19 mouse cellular contexts compared by ENCODE assay signal in genomic region chr5:4067203-4067602, GRCm38 (mm10). TPM values are rescaled to one million over a fixed set of nuclear protein-coding genes. Genes with fewer than 3 reads are reported as not detected.
A peak's percentile ranks its signal among the peaks of the same experiment; 100 is the strongest.
DNase-seq lines count a peak whose midpoint lies in the region; ATAC-seq and TF ChIP-seq lines count a peak whose summit lies in the region.
"Had no signal": no experiment of that assay in that cellular context is flagged by ENCODE, and none has a peak within 500 bp of the region (broad histone marks: within the 10 kb centered on the region; RNA-seq: fewer than 3 reads in every experiment).

No protein-coding gene starts in this region.

- intact Hi-C loops in gastrocnemius, adult 2 months (cut with DNase I) = loop anchor here (10.0 kb wide), 1 partner anchor 252 kb away; no protein-coding TSS in a partner anchor

- H3K9me3 ChIP-seq in heart, embryonic 15.5 days (replicated peaks) = no peaks in the 10 kb centered on the region
- H3K9me3 ChIP-seq: embryonic facial prominence, embryonic 12.5 days; limb, embryonic 12.5 days; midbrain, embryonic 15.5 days had no signal

- WGBS in kidney, adult 2 months = 50% methylated on average over 3 of the region's 3 CpGs
- WGBS in heart, embryonic 15.5 days = 50% methylated on average over 3 of the region's 3 CpGs

- DNase-seq in gastrocnemius, adult 2 months = no peak
- no peak for DNase-seq in gastrocnemius, adult 8-10 months (ENCODE audit: low spot score in 2 of 2)
- DNase-seq in kidney, adult 2 months = peak; percentile 16
- DNase-seq in kidney, postnatal 25 days = no peak
- DNase-seq in heart, postnatal 4 days = peak; percentile 32
- DNase-seq in urinary bladder, postnatal 4 days (ENCODE audit: low spot score in 2 of 2) = no peak
- no peak for DNase-seq in cerebellum, adult 8-10 months
- DNase-seq: B cell, adult 2 months; cerebellum, postnatal 10 days; gastrocnemius, postnatal 10 days; kidney, adult 11 months; thymus, postnatal 14 days had no signal

- TF ChIP-seq CTCF in gastrocnemius, adult 2 months (IDR thresholded peaks at IDR 0.05) = no peak
- TF ChIP-seq CTCF in kidney, adult 2 months (conservative IDR thresholded peaks at IDR 0.05; ENCODE audit: insufficient read depth, insufficient read length, low read depth, low read length) = no peak

- 0 out of 2 replicates have a peak, but pooled peaks have one; percentile 27 for ATAC-seq in heart, embryonic 15.5 days (replicated peaks; ENCODE audit: insufficient number of reproducible peaks, insufficient read depth, low FRiP score, low read depth)

- no peak for TF ChIP-seq POLR2A in kidney, adult 2 months (IDR thresholded peaks at IDR 0.05; ENCODE audit: low read depth, low read length)

- no peak overlapping the region for H3K4me3 ChIP-seq in gastrocnemius, adult 2 months
- no peak overlapping the region for H3K4me3 ChIP-seq in kidney, adult 2 months (ENCODE audit: insufficient read depth, low read depth, low read length)
- no peak overlapping the region for H3K4me3 ChIP-seq in heart, embryonic 15.5 days
- H3K4me3 ChIP-seq: embryonic facial prominence, embryonic 12.5 days; limb, embryonic 12.5 days; midbrain, embryonic 15.5 days; myocyte had no signal

- no peaks in the 10 kb centered on the region for H3K27me3 ChIP-seq in kidney, adult 2 months (replicated peaks; ENCODE audit: control insufficient read depth, insufficient read depth, low read length)
- no peaks in the 10 kb centered on the region for H3K27me3 ChIP-seq in heart, embryonic 15.5 days
- H3K27me3 ChIP-seq: embryonic facial prominence, embryonic 12.5 days; limb, embryonic 12.5 days; midbrain, embryonic 15.5 days had no signal

- H3K36me3 ChIP-seq in kidney, adult 2 months (ENCODE audit: control insufficient read depth, insufficient read depth, low read length) = peaks cover 2% of the 10 kb centered on the region
- peaks cover 69% of the 10 kb centered on the region for H3K36me3 ChIP-seq in heart, embryonic 15.5 days

- H3K4me1 ChIP-seq in kidney, adult 2 months (ENCODE audit: control insufficient read depth, insufficient read depth, low read length) = no peaks in the 10 kb centered on the region
- peaks cover 5% of the 10 kb centered on the region for H3K4me1 ChIP-seq in heart, embryonic 15.5 days (replicated peaks)
- H3K4me1 ChIP-seq: embryonic facial prominence, embryonic 12.5 days; limb, embryonic 12.5 days; midbrain, embryonic 15.5 days had no signal

- no peak overlapping the region for H3K9ac ChIP-seq in heart, embryonic 15.5 days
- H3K9ac ChIP-seq: embryonic facial prominence, embryonic 12.5 days; limb, embryonic 12.5 days; liver, embryonic 14.5 days; midbrain, embryonic 15.5 days had no signal

- H3K27ac ChIP-seq in gastrocnemius, adult 2 months = peak overlapping the region; percentile 2; the same call in 1 of the 2 replicates
- peak overlapping the region; percentile 4; the same call in 1 of the 2 replicates for H3K27ac ChIP-seq in kidney, adult 2 months (ENCODE audit: insufficient read depth, low read depth, low read length)
- H3K27ac ChIP-seq in heart, embryonic 15.5 days = peak overlapping the region; percentile 20
- H3K27ac ChIP-seq: embryonic facial prominence, embryonic 12.5 days; kidney, postnatal 0 days; limb, embryonic 12.5 days; liver, embryonic 14.5 days; midbrain, embryonic 15.5 days had no signal

- no peak overlapping the region for H3K4me2 ChIP-seq in heart, embryonic 15.5 days
- H3K4me2 ChIP-seq: embryonic facial prominence, embryonic 12.5 days; limb, embryonic 12.5 days; midbrain, embryonic 15.5 days had no signal

RNA-seq across cellular contexts. Expression of gene Cyp51, which starts 37.3 kb away (rescaled TPM):
- total RNA-seq in gastrocnemius, adult 2 months (2021) = 1 to 10 TPM; 1.8 to 3.9 TPM
- 1 to 10 TPM; 2.4 to 3.9 (median 2.8) TPM for total RNA-seq in gastrocnemius, adult 8-10 months (2022)
- polyA plus RNA-seq in kidney, adult 2 months (2012; rRNA removed) = 93.8 and 239 TPM in 2 replicates
- 21.7 and 31.3 TPM in 2 replicates for polyA plus RNA-seq in heart, embryonic 15.5 days (2015; fragmentation: Nextera tagmentation; extraction: Ambion mirVana)
- 10 to 100 TPM; 31.3 to 31.8 TPM for total RNA-seq in heart, postnatal 4 days (2021)

Comparison
In these comparisons a context has a peak if more than half of its experiments do, and no peak if none do; other contexts are left out.
1. DNase-seq: peak in kidney, adult 2 months (single experiment) and heart, postnatal 4 days (single experiment); none in gastrocnemius, adult 2 months (single experiment), gastrocnemius, adult 8-10 months (0 of 2), kidney, postnatal 25 days (0 of 2), urinary bladder, postnatal 4 days (0 of 2) and cerebellum, adult 8-10 months (single experiment).
2. RNA of gene Cyp51, which starts 37.3 kb away (total RNA-seq): 31.3 to 31.8 TPM in heart, postnatal 4 days; 1.8 to 3.9 TPM in gastrocnemius, adult 2 months and 2.4 to 3.9 TPM in gastrocnemius, adult 8-10 months; every median in the first group is over 4 times any median in the second.
3. Peak in every context shown above with its lines, with median percentiles within 50 percentile points of each other: H3K27ac ChIP-seq.